Mouse (Mus musculus) limb, embryonic 11.5 days (tissue): ENCODE results near the gene Fam53b. TPM values are rescaled to one million over a fixed set of nuclear protein-coding genes. Genes with fewer than 3 reads are reported as not detected.

Experiments used
- ATAC-seq: fragments of 200-750 bp; cut with Nextera tagmentation; 2 replicates; pipeline ENCODE4 v1.8.0; 2017; ENCODE audit warnings: low read depth; ENCODE audit not compliant: insufficient number of reproducible peaks, low FRiP score, low TSS enrichment
- DNase-seq: peaks from one replicate; pipeline ENCODE4 v3.0.0-alpha.2; 2015; ENCODE audit warnings: low spot score
- H3K27ac ChIP-seq: fragments of 300-500 bp; sonication (generic); replicated peaks from 2 replicates; pipeline ENCODE4 v1.5.1; 2014; ENCODE audit warnings: low read depth, mild to moderate bottlenecking, low read length
- H3K27me3 ChIP-seq: fragments of 300-500 bp; sonication (generic); 2 replicates; pipeline ENCODE4 v1.6.1; 2014; ENCODE audit warnings: mild to moderate bottlenecking, low read length, mixed read lengths; ENCODE audit not compliant: control insufficient read depth, insufficient read depth
- H3K36me3 ChIP-seq: fragments of 300-500 bp; sonication (generic); 2 replicates; pipeline ENCODE4 v1.6.1; 2014; ENCODE audit warnings: mild to moderate bottlenecking, low read length, moderate library complexity, mixed read lengths; ENCODE audit not compliant: control insufficient read depth, insufficient read depth
- H3K4me1 ChIP-seq: fragments of 300-500 bp; sonication (generic); 2 replicates; pipeline ENCODE4 v1.6.1; 2014; ENCODE audit warnings: low read length, mixed read lengths; ENCODE audit not compliant: control insufficient read depth, insufficient read depth
- H3K4me2 ChIP-seq: fragments of 300-500 bp; sonication (generic); 2 replicates; pipeline ENCODE4 v1.6.1; 2014; ENCODE audit warnings: low read depth, mild to moderate bottlenecking, moderate library complexity; ENCODE audit not compliant: severe bottlenecking
- H3K4me3 ChIP-seq: fragments of 300-500 bp; sonication (generic); 2 replicates; pipeline ENCODE4 v1.5.1; 2014; ENCODE audit warnings: low read depth, low read length
- H3K9ac ChIP-seq: fragments of 300-500 bp; sonication (generic); 2 replicates; pipeline ENCODE4 v1.6.1; 2014; ENCODE audit warnings: mild to moderate bottlenecking, low read length
- H3K9me3 ChIP-seq: fragments of 300-500 bp; sonication (generic); 2 replicates; pipeline ENCODE4 v1.6.1; 2016; ENCODE audit warnings: low read length; ENCODE audit not compliant: control insufficient read depth
- WGBS: fragments of 180-500 bp; shearing (Covaris S2); extraction: QIAGEN DNeasy Blood & Tissue Kit; methylation state at CpG from one replicate; pipeline ENCODE4 v1.1.7; 2014; 5-methylcytosine and 5-hydroxymethylcytosine counted together
- polyA plus RNA-seq: library from polyadenylated mRNA; unstranded; fragments of >200 nt; fragmentation: Nextera tagmentation; extraction: Ambion mirVana; gene quantifications from 2 replicates; pipeline ENCODE4 v1.2.1, GENCODE M21; 2014

Fam53b gene
- polyA plus RNA-seq, 1 experiment from 2014 or later: 23.8 TPM

GRCm38 (mm10) chr7:132788826-132789225 lies 24.9 kb downstream of the Fam53b start:
- H3K9me3 ChIP-seq: no peaks in the 10 kb centered on the region
- DNase-seq: no peak
- H3K4me2 ChIP-seq: no peak overlapping the region
- H3K27me3 ChIP-seq: no peaks in the 10 kb centered on the region
- H3K4me1 ChIP-seq: 0 out of 2 replicates have a peak, but pooled peaks cover 4% of the 10 kb centered on the region
- 95% methylated on average over 13 of the region's 13 CpGs for WGBS
- ATAC-seq: no peak
- H3K9ac ChIP-seq: no peak overlapping the region
- no peaks in the 10 kb centered on the region for H3K36me3 ChIP-seq
- H3K4me3 ChIP-seq: no peak overlapping the region
- H3K27ac ChIP-seq: no peak overlapping the region

DNA sequence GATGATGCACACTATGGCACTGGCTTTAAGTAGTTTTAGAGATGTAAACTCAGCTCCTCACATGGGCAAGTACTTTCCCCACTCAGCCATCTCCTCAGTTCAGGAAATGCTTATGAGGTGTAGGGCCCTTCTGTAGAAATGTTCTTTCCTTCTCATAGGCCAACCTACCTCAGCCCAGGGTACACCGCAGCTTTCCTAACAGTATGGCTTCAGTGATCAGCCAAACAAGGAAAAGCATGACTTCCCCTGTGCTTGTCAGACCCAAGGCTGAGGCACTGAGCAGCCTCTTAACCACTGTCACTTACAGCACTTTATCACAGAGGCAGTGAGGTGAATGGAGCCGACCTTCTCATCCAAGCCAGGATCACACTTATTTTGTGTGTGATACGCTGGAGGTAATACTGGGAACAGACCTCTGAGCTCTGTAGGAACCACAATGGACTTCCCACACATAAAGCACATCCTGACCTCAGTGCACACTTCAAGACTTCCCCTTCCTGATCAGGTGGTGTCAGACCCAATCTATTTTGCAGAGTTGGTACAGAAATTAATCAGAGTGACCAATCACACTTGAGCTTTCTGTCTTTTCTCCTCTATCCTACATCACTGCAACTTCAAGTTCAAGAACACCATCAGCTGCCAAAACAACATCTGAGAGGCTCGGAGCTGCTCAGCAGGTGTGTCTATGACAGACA lies 26.0 kb downstream of the Fam53b start:
- Histone ChIP-seq H3K9ac (no peak overlapping the region), H3K27me3 (no peaks in the 10 kb centered on the region), H3K9me3 (no peaks in the 10 kb centered on the region), H3K4me1 (0 out of 2 replicates have a peak, but pooled peaks cover 2% of the 10 kb centered on the region), H3K27ac (no peak overlapping the region), H3K4me3 (no peak overlapping the region), H3K36me3 (no peaks in the 10 kb centered on the region), H3K4me2 (no peak overlapping the region)
- 90% methylated on average over 4 of the region's 4 CpGs for WGBS
- DNase-seq (no peak), ATAC-seq (no peak)

- Histone ChIP-seq H3K4me3 (no peak overlapping the region), H3K27ac (no peak overlapping the region), H3K4me2 (no peak overlapping the region), H3K9ac (no peak overlapping the region), H3K36me3 (no peaks in the 10 kb centered on the region), H3K27me3 (no peaks in the 10 kb centered on the region), H3K4me1 (0 out of 2 replicates have a peak, but pooled peaks cover 5% of the 10 kb centered on the region), H3K9me3 (no peaks in the 10 kb centered on the region)
- no peak for ATAC-seq
- WGBS: 91% methylated on average over 4 of the region's 4 CpGs
- no peak for DNase-seq
These were observed 26.7 kb downstream of the Fam53b start for GRCm38 (mm10) chr7:132787022-132787421.

GRCm38 (mm10) chr7:132786522-132786921 lies 27.2 kb downstream of the Fam53b start:
- peaks cover 9% of the 10 kb centered on the region for H3K4me1 ChIP-seq
- no peak for ATAC-seq
- H3K4me3 ChIP-seq: no peak overlapping the region
- no peak for DNase-seq
- WGBS: 55% methylated on average over 4 of the region's 4 CpGs
- no peak overlapping the region for H3K9ac ChIP-seq
- H3K27ac ChIP-seq: no peak overlapping the region
- H3K4me2 ChIP-seq: no peak overlapping the region
- H3K36me3 ChIP-seq: no peaks in the 10 kb centered on the region
- H3K9me3 ChIP-seq: no peaks in the 10 kb centered on the region
- H3K27me3 ChIP-seq: no peaks in the 10 kb centered on the region

DNA sequence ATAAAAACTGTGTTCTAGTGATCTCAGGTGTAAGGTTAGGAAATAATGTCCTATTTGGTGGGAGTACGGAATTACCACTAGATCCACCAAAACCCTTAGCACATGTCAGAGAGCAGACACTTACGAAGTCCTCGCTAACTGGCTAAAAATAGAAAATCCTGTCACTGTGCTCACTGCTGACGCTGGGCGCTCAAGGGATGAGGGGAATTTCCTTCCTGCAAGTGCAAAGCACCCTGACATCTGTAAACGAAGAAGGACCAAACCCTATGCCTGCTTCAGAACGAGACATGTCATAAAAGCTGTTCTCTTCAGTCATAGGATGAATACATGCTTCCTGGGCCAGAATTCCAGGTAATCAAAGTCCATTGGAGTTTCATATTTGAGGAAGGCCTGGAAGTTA lies 27.7 kb downstream of the Fam53b start:
- ATAC-seq (no peak), DNase-seq (no peak)
- H3K27ac ChIP-seq: no peak overlapping the region
- no peaks in the 10 kb centered on the region for H3K36me3 ChIP-seq
- no peak overlapping the region for H3K4me3 ChIP-seq
- H3K9ac ChIP-seq: no peak overlapping the region
- peaks cover 14% of the 10 kb centered on the region for H3K4me1 ChIP-seq
- H3K9me3 ChIP-seq: no peaks in the 10 kb centered on the region
- H3K4me2 ChIP-seq: no peak overlapping the region
- no peaks in the 10 kb centered on the region for H3K27me3 ChIP-seq
- 73% methylated on average over 7 of the region's 7 CpGs for WGBS

- ATAC-seq (no peak), DNase-seq (no peak)
- no peak overlapping the region for H3K4me2 ChIP-seq
- H3K36me3 ChIP-seq: no peaks in the 10 kb centered on the region
- no peak overlapping the region for H3K9ac ChIP-seq
- peaks cover 22% of the 10 kb centered on the region for H3K4me1 ChIP-seq
- H3K27me3 ChIP-seq: no peaks in the 10 kb centered on the region
- H3K4me3 ChIP-seq: no peak overlapping the region
- H3K9me3 ChIP-seq: no peaks in the 10 kb centered on the region
- no peak overlapping the region for H3K27ac ChIP-seq
- 85% methylated on average over 5 of the region's 5 CpGs for WGBS
These were observed 29.6 kb downstream of the Fam53b start for GRCm38 (mm10) chr7:132784101-132784500.

GRCm38 (mm10) chr7:132781850-132782249 lies 31.8 kb downstream of the Fam53b start:
- ATAC-seq: no peak
- Histone ChIP-seq H3K4me3 (no peak overlapping the region), H3K27ac (no peak overlapping the region), H3K27me3 (no peaks in the 10 kb centered on the region), H3K9ac (no peak overlapping the region), H3K4me1 (peaks cover 22% of the 10 kb centered on the region), H3K9me3 (no peaks in the 10 kb centered on the region), H3K36me3 (peaks cover 2% of the 10 kb centered on the region; the same call in 1 of the 2 replicates), H3K4me2 (no peak overlapping the region; the same call in 1 of the 2 replicates)
- DNase-seq: no peak
- WGBS: 61% methylated on average over 6 of the region's 6 CpGs

- no peak overlapping the region for H3K27ac ChIP-seq
- H3K9me3 ChIP-seq: no peaks in the 10 kb centered on the region
- peaks cover 5% of the 10 kb centered on the region; the same call in 1 of the 2 replicates for H3K36me3 ChIP-seq
- 31% methylated on average over 7 of the region's 7 CpGs for WGBS
- no peak overlapping the region for H3K9ac ChIP-seq
- DNase-seq: peak; percentile 33
- H3K4me3 ChIP-seq: no peak overlapping the region
- H3K4me2 ChIP-seq: peak overlapping the region; percentile 5; the same call in 1 of the 2 replicates
- peaks cover 22% of the 10 kb centered on the region for H3K4me1 ChIP-seq
- ATAC-seq: no peak; the same call in 1 of the 2 replicates
- H3K27me3 ChIP-seq: no peaks in the 10 kb centered on the region
These were observed 32.4 kb downstream of the Fam53b start for GRCm38 (mm10) chr7:132781130-132781814.
